Mouse (Mus musculus) right cerebral cortex, postnatal 36 days (tissue): ENCODE measurements around the gene D130040H23Rik.
"Not testable (repeated sequence)": the region's sequence is repeated elsewhere in the genome, so short reads cannot be mapped to it uniquely, and the experiment has no call there.

ENCODE experiments used
- DNase-seq, 2 experiments: peaks; one replicate each; pipeline ENCODE4 v3.0.0; 2022; ENCODE audit warnings: low spot score in 2 of 2, mixed read lengths in 1 of 2

Gene D130040H23Rik

GRCm38 (mm10) chr8:69270386-69271202 is at the start of gene D130040H23Rik:
Gene D130040H23Rik (plus strand): TSS chr8:69271080.
- peak; percentile 72 to 86 for DNase-seq

GRCm38 (mm10) chr8:69242541-69242940 is 28.3 kb upstream of the D130040H23Rik start:
- no peak for DNase-seq

- DNase-seq, result peak in 1 of 2 experiments; percentile 4
Observed at GRCm38 (mm10) chr8:69268525-69268924, 2.4 kb upstream of the D130040H23Rik start.

- DNase-seq, result no peak
Observed at GRCm38 (mm10) chr8:69271203-69271554, 299 bp downstream of the D130040H23Rik start.

GRCm38 (mm10) chr8:69272435-69272834 is 1.6 kb downstream of the D130040H23Rik start:
- no peak for DNase-seq

- DNase-seq, result no peak
Observed at GRCm38 (mm10) chr8:69324771-69325170, 53.9 kb downstream of the D130040H23Rik start.

- DNase-seq, result peak; percentile 84
Observed at GRCm38 (mm10) chr8:69328301-69329288, 57.7 kb downstream of the D130040H23Rik start.

GRCm38 (mm10) chr8:69329289-69329688 is 58.4 kb downstream of the D130040H23Rik start:
- DNase-seq, result not testable (repeated sequence)
